Mouse (Mus musculus) neural tube, embryonic 14.5 days (tissue): ENCODE data around the gene Atxn1. TPM values are rescaled to one million over a fixed set of nuclear protein-coding genes. Genes with fewer than 3 reads are reported as not detected.

Source experiments
- ATAC-seq: fragments of 200-750 bp; cut with Nextera tagmentation; 2 replicates; pipeline ENCODE4 v1.8.0; 2017; ENCODE audit warnings: low read depth, mild to moderate bottlenecking, moderate TSS enrichment, moderate library complexity
- H3K27ac ChIP-seq: fragments of 300-500 bp; sonication (generic); 2 replicates; pipeline ENCODE4 v1.5.1; 2014; ENCODE audit warnings: low read depth, mild to moderate bottlenecking, control low read depth, low read length, moderate library complexity, mixed read lengths
- H3K27me3 ChIP-seq: fragments of 300-500 bp; sonication (generic); 2 replicates; pipeline ENCODE4 v1.6.1; 2014; ENCODE audit warnings: low read length; ENCODE audit not compliant: control insufficient read depth, insufficient read depth
- H3K36me3 ChIP-seq: fragments of 300-500 bp; sonication (generic); 2 replicates; pipeline ENCODE4 v1.6.1; 2014; ENCODE audit warnings: low read length, mixed read lengths; ENCODE audit not compliant: control insufficient read depth, insufficient read depth
- H3K4me1 ChIP-seq: fragments of 300-500 bp; sonication (generic); 2 replicates; pipeline ENCODE4 v1.6.1; 2014; ENCODE audit warnings: low read length; ENCODE audit not compliant: control insufficient read depth, insufficient read depth
- H3K4me2 ChIP-seq: fragments of 300-500 bp; sonication (generic); 2 replicates; pipeline ENCODE4 v1.6.1; 2014; ENCODE audit warnings: mild to moderate bottlenecking, low read depth, low read length, control low read depth
- H3K4me3 ChIP-seq: fragments of 300-500 bp; sonication (generic); 2 replicates; pipeline ENCODE4 v1.5.1; 2014; ENCODE audit warnings: low read depth, low read length, control low read depth, mixed read lengths
- H3K9ac ChIP-seq: fragments of 300-500 bp; sonication (generic); replicated peaks from 2 replicates; pipeline ENCODE4 v1.6.1; 2014; ENCODE audit warnings: low read depth, mild to moderate bottlenecking, control low read depth, low read length, mixed read lengths
- H3K9me3 ChIP-seq: fragments of 300-500 bp; sonication (generic); 2 replicates; pipeline ENCODE4 v1.6.1; 2016; ENCODE audit warnings: low read length; ENCODE audit not compliant: control insufficient read depth
- WGBS: fragments of 180-500 bp; shearing (Covaris S2); extraction: QIAGEN DNeasy Blood & Tissue Kit; methylation state at CpG from one replicate; pipeline ENCODE4 v1.1.7; 2014; 5-methylcytosine and 5-hydroxymethylcytosine counted together
- polyA plus RNA-seq: library from polyadenylated mRNA; unstranded; fragments of >200 nt; fragmentation: Nextera tagmentation; extraction: Ambion mirVana; gene quantifications from 2 replicates; pipeline ENCODE4 v1.2.1, GENCODE M21; 2014

The Atxn1 gene
- polyA plus RNA-seq, 1 experiment from 2014 or later = 9.4 TPM

GRCm38 (mm10) chr13:45607946-45608345 lies 356.9 kb downstream of the Atxn1 start:
- Histone ChIP-seq H3K4me1 (no peaks in the 10 kb centered on the region), H3K36me3 (no peaks in the 10 kb centered on the region), H3K4me2 (no peak overlapping the region), H3K27ac (0 out of 2 replicates have a peak overlapping the region, but pooled peaks have one; percentile 16), H3K9me3 (no peaks in the 10 kb centered on the region), H3K9ac (no peak overlapping the region), H3K27me3 (no peaks in the 10 kb centered on the region), H3K4me3 (no peak overlapping the region)
- ATAC-seq = no peak
- WGBS = 70% methylated on average over 2 of the region's 2 CpGs

GRCm38 (mm10) chr13:45603636-45604035 lies 361.2 kb downstream of the Atxn1 start:
- no peak overlapping the region for H3K27ac ChIP-seq
- no peaks in the 10 kb centered on the region for H3K36me3 ChIP-seq
- no peak for ATAC-seq
- peaks cover 7% of the 10 kb centered on the region for H3K4me1 ChIP-seq
- H3K9me3 ChIP-seq = no peaks in the 10 kb centered on the region
- H3K4me3 ChIP-seq = no peak overlapping the region
- H3K4me2 ChIP-seq = no peak overlapping the region
- WGBS = 94% methylated on average over 6 of the region's 6 CpGs
- no peak overlapping the region for H3K9ac ChIP-seq
- H3K27me3 ChIP-seq = no peaks in the 10 kb centered on the region

- Histone ChIP-seq H3K27ac (peak overlapping the region; percentile 50; the same call in 1 of the 2 replicates), H3K36me3 (no peaks in the 10 kb centered on the region), H3K4me2 (no peak overlapping the region), H3K9ac (no peak overlapping the region), H3K27me3 (no peaks in the 10 kb centered on the region), H3K9me3 (no peaks in the 10 kb centered on the region), H3K4me3 (no peak overlapping the region), H3K4me1 (peaks cover 7% of the 10 kb centered on the region)
- 25% methylated on average over 6 of the region's 6 CpGs for WGBS
- peak; percentile 89 for ATAC-seq
These were observed 364.4 kb downstream of the Atxn1 start for GRCm38 (mm10) chr13:45600443-45600842.

- Histone ChIP-seq H3K4me1 (peaks cover 7% of the 10 kb centered on the region), H3K4me2 (no peak overlapping the region), H3K9me3 (no peaks in the 10 kb centered on the region), H3K27ac (peak overlapping the region; percentile 44), H3K9ac (no peak overlapping the region), H3K27me3 (no peaks in the 10 kb centered on the region), H3K36me3 (no peaks in the 10 kb centered on the region), H3K4me3 (no peak overlapping the region)
- WGBS = 50% methylated on average over 2 of the region's 2 CpGs
- no peak for ATAC-seq
These were observed 365.0 kb downstream of the Atxn1 start for GRCm38 (mm10) chr13:45599831-45600230.

GRCm38 (mm10) chr13:45595416-45595815 lies 369.4 kb downstream of the Atxn1 start:
- H3K9me3 ChIP-seq = no peaks in the 10 kb centered on the region
- no peak overlapping the region for H3K4me3 ChIP-seq
- 38% methylated on average over 7 of the region's 7 CpGs for WGBS
- H3K9ac ChIP-seq = no peak overlapping the region
- no peak; the same call in 1 of the 2 replicates for ATAC-seq
- no peak overlapping the region for H3K27ac ChIP-seq
- peaks cover 2% of the 10 kb centered on the region; the same call in 1 of the 2 replicates for H3K4me1 ChIP-seq
- no peaks in the 10 kb centered on the region for H3K27me3 ChIP-seq
- no peak overlapping the region for H3K4me2 ChIP-seq
- no peaks in the 10 kb centered on the region for H3K36me3 ChIP-seq

GRCm38 (mm10) chr13:45593914-45594313 lies 370.9 kb downstream of the Atxn1 start:
- Histone ChIP-seq H3K27me3 (no peaks in the 10 kb centered on the region), H3K4me2 (no peak overlapping the region), H3K4me1 (no peaks in the 10 kb centered on the region; the same call in 1 of the 2 replicates), H3K4me3 (no peak overlapping the region), H3K9ac (no peak overlapping the region), H3K27ac (no peak overlapping the region), H3K9me3 (no peaks in the 10 kb centered on the region), H3K36me3 (no peaks in the 10 kb centered on the region)
- no peak for ATAC-seq
- WGBS = 77% methylated on average over 1 of the region's 1 CpGs

GRCm38 (mm10) chr13:45590898-45591297 lies 373.9 kb downstream of the Atxn1 start:
- H3K27me3 ChIP-seq = no peaks in the 10 kb centered on the region
- H3K9ac ChIP-seq = no peak overlapping the region
- no peaks in the 10 kb centered on the region; the same call in 1 of the 2 replicates for H3K4me1 ChIP-seq
- H3K4me2 ChIP-seq = no peak overlapping the region
- H3K36me3 ChIP-seq = no peaks in the 10 kb centered on the region
- no peak overlapping the region for H3K27ac ChIP-seq
- H3K4me3 ChIP-seq = no peak overlapping the region
- H3K9me3 ChIP-seq = no peaks in the 10 kb centered on the region
- ATAC-seq = no peak

GRCm38 (mm10) chr13:45583061-45583460 lies 381.7 kb downstream of the Atxn1 start:
- no peak overlapping the region for H3K9ac ChIP-seq
- ATAC-seq = no peak
- H3K36me3 ChIP-seq = no peaks in the 10 kb centered on the region
- H3K4me3 ChIP-seq = no peak overlapping the region
- no peaks in the 10 kb centered on the region for H3K9me3 ChIP-seq
- no peak overlapping the region for H3K4me2 ChIP-seq
- H3K27ac ChIP-seq = 0 out of 2 replicates have a peak overlapping the region, but pooled peaks have one; percentile 46
- H3K27me3 ChIP-seq = no peaks in the 10 kb centered on the region
- no peaks in the 10 kb centered on the region; the same call in 1 of the 2 replicates for H3K4me1 ChIP-seq
- WGBS = 89% methylated on average over 5 of the region's 5 CpGs

- Histone ChIP-seq H3K9ac (no peak overlapping the region), H3K4me2 (no peak overlapping the region), H3K4me1 (no peaks in the 10 kb centered on the region; the same call in 1 of the 2 replicates), H3K9me3 (no peaks in the 10 kb centered on the region), H3K27me3 (no peaks in the 10 kb centered on the region), H3K36me3 (no peaks in the 10 kb centered on the region), H3K4me3 (no peak overlapping the region), H3K27ac (0 out of 2 replicates have a peak overlapping the region, but pooled peaks have one; percentile 28)
- 50% methylated on average over 12 of the region's 12 CpGs for WGBS
- no peak for ATAC-seq
These were observed 382.5 kb downstream of the Atxn1 start for GRCm38 (mm10) chr13:45582294-45582693.
